Mouse (Mus musculus): ENCODE data around the gene Pygo2.

Gene Pygo2

DNA sequence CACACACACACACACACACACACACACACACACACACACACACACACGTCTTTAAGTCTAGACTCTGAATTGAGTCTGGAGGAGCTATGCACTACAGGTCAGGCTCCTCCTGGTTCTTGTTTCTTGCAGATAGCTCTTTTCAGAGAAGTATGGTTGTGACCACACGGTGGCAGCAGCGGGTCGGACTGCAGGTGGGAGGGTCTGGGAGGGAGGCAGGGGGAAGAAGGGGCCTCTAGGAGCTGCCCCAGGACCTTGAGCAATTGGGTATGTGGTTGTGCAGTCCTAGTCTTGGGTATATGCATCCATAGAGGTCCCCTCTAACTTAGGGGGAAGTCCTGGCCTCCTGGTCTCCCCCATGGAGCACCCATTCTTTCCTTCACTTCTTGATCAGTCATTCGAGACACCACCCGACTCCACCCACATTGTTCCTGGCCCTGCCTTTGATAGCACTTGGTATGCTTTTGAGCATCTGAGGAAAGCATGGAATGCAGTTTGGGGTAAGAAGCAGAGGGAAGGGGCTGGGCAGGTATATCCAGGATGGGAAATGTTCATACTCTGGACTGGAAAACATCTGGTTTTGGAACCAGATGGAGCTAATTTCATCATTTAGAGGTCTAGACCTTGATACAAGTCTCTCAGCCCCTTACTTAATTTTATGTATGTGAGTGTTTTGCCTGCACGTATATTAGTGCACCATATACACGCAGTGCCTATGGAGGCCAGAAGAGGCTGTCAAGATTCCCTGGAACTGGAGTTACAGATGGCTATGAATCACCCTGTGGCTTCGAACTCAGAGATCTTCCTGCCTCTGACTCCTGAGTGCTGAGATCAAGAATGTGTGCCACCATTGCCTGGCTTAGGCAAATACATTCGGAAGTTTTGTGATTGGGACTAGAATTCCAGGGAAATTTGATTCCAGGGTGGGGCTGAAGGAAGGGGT is 27.0 kb downstream of the Pygo2 start:
- DNase-seq (ENCODE audit: low spot score), result peak; percentile 73

GRCm38 (mm10) chr3:89458372-89458964 is 28.5 kb downstream of the Pygo2 start:
- DNase-seq (ENCODE audit: low spot score), result no peak

- DNase-seq (ENCODE audit: low spot score), result peak; percentile 93
Observed at GRCm38 (mm10) chr3:89458965-89459807, 29.2 kb downstream of the Pygo2 start.

DNA sequence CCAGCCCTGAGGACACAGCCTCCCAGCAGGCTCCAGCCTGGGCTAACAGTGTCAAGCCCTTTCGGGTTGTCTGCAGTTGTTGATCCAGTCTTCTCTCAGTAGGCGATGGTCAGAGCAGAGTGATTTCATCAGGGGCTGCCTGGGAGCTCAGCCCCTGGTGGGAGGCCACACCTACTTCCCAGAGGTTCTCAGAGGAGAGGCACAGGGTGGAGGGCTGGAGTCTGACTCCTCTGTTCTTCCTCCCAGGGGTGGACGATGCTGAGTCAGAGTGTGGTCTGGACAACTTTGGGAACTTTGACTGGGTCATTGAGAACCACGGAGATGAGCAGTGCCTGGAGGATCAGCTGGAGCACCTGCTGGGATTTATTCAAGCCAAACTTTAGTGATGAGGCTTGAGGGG is 38.3 kb downstream of the Pygo2 start:
- no peak for DNase-seq (ENCODE audit: low spot score)

DNA sequence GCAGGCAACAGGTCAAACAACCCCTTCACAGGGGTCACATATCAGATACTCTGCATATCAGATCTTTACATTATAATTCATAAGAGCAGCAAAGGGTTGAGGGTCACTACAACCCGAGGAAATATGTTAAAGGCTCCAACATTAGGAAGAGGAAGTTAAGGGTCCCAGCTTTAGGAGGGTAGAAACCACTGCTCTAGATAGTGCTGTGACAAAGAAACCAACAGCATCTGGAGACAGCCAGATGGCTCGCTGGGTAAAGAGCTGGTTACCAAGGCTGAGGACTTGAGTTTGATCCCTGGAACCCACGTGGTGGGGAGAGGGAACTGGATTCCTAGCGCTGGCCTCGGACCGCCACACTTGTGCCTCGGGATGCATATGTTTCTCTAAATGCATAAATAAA is 42.3 kb downstream of the Pygo2 start:
- no peak for DNase-seq (ENCODE audit: low spot score)

DNA sequence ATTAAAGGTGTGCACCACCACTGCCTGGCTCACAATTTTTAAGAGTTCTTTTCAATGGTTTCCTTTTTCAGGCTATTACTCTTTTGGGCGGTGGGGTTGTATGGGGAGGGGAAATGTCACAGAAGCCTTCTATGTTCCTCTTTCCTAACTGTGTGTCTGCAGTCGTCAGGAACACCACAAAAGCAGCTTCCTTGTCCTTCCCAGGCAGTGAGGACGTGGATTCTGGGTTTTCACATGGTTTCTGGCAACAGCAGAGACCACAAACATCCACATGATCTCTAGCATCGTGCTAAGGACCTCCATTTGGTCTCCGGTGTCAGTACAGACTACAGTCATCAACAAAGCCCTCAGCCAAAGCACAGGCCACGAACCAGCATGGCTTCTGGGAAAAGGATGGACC is 43.8 kb downstream of the Pygo2 start:
- no peak for DNase-seq (ENCODE audit: low spot score)

DNA sequence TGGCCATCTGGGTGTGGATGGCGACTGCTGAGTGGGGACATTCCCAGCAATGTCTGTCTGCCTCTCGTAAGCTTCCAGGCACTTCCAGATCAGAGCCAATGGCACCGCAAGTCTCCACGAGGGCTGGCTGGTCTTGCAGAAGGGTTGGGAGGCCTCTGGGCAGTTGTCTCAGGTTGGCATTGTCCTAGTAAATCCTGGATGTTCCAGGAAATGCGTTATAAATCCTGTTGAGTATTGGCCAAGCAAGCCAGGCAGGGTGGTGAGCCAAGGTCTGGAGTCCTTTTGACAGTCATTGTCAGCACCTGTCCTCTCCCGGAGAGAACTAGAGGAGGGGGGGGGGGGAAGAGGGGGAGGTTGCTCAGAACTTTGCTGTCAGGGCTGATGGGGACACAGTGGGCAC is 49.0 kb downstream of the Pygo2 start:
- DNase-seq (ENCODE audit: low spot score), result no peak

DNA sequence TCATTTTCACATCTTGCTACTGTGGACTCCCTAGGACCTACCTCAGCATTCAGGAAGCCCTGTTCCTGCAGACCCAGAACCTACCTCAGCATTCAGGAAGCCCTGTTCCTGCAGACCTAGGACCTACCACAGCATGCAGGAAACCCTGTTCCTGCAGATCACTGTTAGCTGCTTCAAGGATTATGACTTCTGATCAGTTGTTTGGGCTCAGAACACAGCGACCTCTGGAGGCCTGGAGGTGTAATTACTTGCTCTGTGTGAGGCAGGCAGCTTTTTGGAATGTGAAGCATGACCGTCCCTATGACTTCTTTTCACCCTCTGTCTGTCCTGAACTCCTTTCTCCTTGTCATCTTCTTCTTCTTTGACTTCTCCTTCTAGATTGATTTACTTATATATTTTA is 51.5 kb downstream of the Pygo2 start:
- DNase-seq (ENCODE audit: low spot score), result peak; percentile 49

DNA sequence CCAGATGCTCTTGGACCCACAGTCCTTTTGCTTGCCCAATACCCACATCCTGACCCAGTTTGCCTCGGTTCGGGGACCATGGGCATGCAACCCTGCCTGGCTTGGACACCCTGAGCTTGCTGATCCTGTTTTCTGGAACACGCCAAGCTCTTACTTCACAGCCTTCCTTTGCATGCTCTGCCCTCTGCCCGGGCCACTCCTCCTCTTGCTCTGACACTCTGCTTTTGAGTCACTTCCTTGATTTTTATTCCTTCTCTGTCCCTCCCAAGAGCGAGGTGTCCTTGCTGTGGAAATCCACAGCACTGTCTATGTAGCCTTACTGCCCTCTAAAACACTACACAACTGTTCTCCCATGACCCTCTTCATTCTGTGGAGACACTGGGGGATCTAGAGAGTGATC is 52.2 kb downstream of the Pygo2 start:
- DNase-seq (ENCODE audit: low spot score), result no peak
